Mouse (Mus musculus) v-Abl transformed pro-B cells (cell line): ENCODE measurements around the gene Kif27.
"Not testable (repeated sequence)": the region's sequence is repeated elsewhere in the genome, so short reads cannot be mapped to it uniquely, and the experiment has no call there.

Experiments
- in situ Hi-C, 2 experiments: fragments of 400-800 bp; cut with MboI; formaldehyde crosslinking; loops; one replicate each; pipeline ENCODE4 v1.15.1; 2025; ENCODE audit not compliant: unreplicated experiment in 2 of 2

Kif27 gene

GRCm38 (mm10) chr13:58358629-58359303, at the start of gene Kif27:
Gene Kif27 (minus strand): TSS chr13:58359122.
- in situ Hi-C loops: no loop called here

- in situ Hi-C loops: not testable (repeated sequence)
Observed at GRCm38 (mm10) chr13:58403243-58403642, 44.3 kb upstream of the Kif27 start, which contains the start of gene Hnrnpk. Gene Hnrnpk (minus strand): TSS chr13:58403343.

- in situ Hi-C loops: no loop called here
Observed at GRCm38 (mm10) chr13:58402744-58403110, 43.8 kb upstream of the Kif27 start.

- in situ Hi-C loops: no loop called here
Observed at GRCm38 (mm10) chr13:58402003-58402743, 43.3 kb upstream of the Kif27 start, which contains the start of gene Rmi1. Gene Rmi1 (plus strand): TSS chr13:58402248.

GRCm38 (mm10) chr13:58401135-58402002, 42.4 kb upstream of the Kif27 start:
- in situ Hi-C loops: no loop called here

GRCm38 (mm10) chr13:58400576-58400975, 41.7 kb upstream of the Kif27 start:
- in situ Hi-C loops: no loop called here

GRCm38 (mm10) chr13:58397651-58398050, 38.7 kb upstream of the Kif27 start:
- in situ Hi-C loops: loop anchor here (10.0 to 25.0 kb wide), 3 partner anchors 47 to 1417 kb away; partner anchors contain the start of gene Tut7 (in 1 of the 2)

GRCm38 (mm10) chr13:58394392-58394791, 35.5 kb upstream of the Kif27 start:
- in situ Hi-C loops: loop anchor here (10.0 to 25.0 kb wide), 3 partner anchors 50 to 1420 kb away; partner anchors contain the start of gene Tut7 (in 1 of the 2)

GRCm38 (mm10) chr13:58389324-58389951, 30.5 kb upstream of the Kif27 start:
- in situ Hi-C loops: loop anchor here (5.0 to 25.0 kb wide), 5 partner anchors 95 to 1423 kb away; partner anchors contain the start of genes Idnk (in 2 of the 2) and Tut7 (in 1 of the 2)

GRCm38 (mm10) chr13:58388379-58388778, 29.5 kb upstream of the Kif27 start:
- in situ Hi-C loops: loop anchor here (5.0 to 25.0 kb wide), 5 partner anchors 94 to 1424 kb away; partner anchors contain the start of genes Idnk (in 2 of the 2) and Tut7 (in 1 of the 2)

- in situ Hi-C loops: loop anchor here (5.0 to 25.0 kb wide), 5 partner anchors 93 to 1424 kb away; partner anchors contain the start of genes Idnk (in 2 of the 2) and Tut7 (in 1 of the 2)
Observed at GRCm38 (mm10) chr13:58387948-58388347, 29.0 kb upstream of the Kif27 start.

- in situ Hi-C loops: loop anchor here (5.0 to 25.0 kb wide), 5 partner anchors 91 to 1427 kb away; partner anchors contain the start of genes Idnk (in 2 of the 2) and Tut7 (in 1 of the 2)
Observed at GRCm38 (mm10) chr13:58385547-58385920, 26.6 kb upstream of the Kif27 start.

GRCm38 (mm10) chr13:58384779-58385546, 26.0 kb upstream of the Kif27 start, which contains the start of gene 2210016F16Rik:
Gene 2210016F16Rik (minus strand): TSS chr13:58385225.
- in situ Hi-C loops: loop anchor here (5.0 to 25.0 kb wide), 5 partner anchors 90 to 1427 kb away; partner anchors contain the start of genes Idnk (in 2 of the 2) and Tut7 (in 1 of the 2)

GRCm38 (mm10) chr13:58384371-58384770, 25.4 kb upstream of the Kif27 start:
- in situ Hi-C loops: loop anchor here (10.0 to 25.0 kb wide), 3 partner anchors 90 to 1428 kb away; partner anchors contain the start of gene Tut7 (in 1 of the 2)

- in situ Hi-C loops: no loop called here
Observed at GRCm38 (mm10) chr13:58373153-58373470, 14.2 kb upstream of the Kif27 start.

GRCm38 (mm10) chr13:58372278-58373152, 13.6 kb upstream of the Kif27 start:
- in situ Hi-C loops: no loop called here

GRCm38 (mm10) chr13:58368835-58369234, 9.9 kb upstream of the Kif27 start:
- in situ Hi-C loops: no loop called here

- in situ Hi-C loops: no loop called here
Observed at GRCm38 (mm10) chr13:58367641-58368040, 8.7 kb upstream of the Kif27 start.
